Comparison of ENCODE assay signal across 13 mouse cellular contexts in genomic region chr14:121931594-121931993, GRCm38 (mm10). TPM values are rescaled to one million over a fixed set of nuclear protein-coding genes. Genes with fewer than 3 reads are reported as not detected.
DNase-seq lines count a peak whose midpoint lies in the region; ATAC-seq and TF ChIP-seq lines count a peak whose summit lies in the region.
"Had no signal": no experiment of that assay in that cellular context is flagged by ENCODE, and none has a peak within 500 bp of the region (broad histone marks: within the 10 kb centered on the region; RNA-seq: fewer than 3 reads in every experiment).

No protein-coding gene starts in this region.

- no peak overlapping the region for H3K4me2 ChIP-seq in hindbrain, postnatal 0 days (ENCODE audit: low read depth, low read length)
- H3K4me2 ChIP-seq: liver, embryonic 12.5 days had no signal

- DNase-seq in hindbrain, embryonic 10.5 days (ENCODE audit: low spot score): no peak
- DNase-seq in hindbrain, postnatal 0 days (ENCODE audit: low spot score): no peak
- peak in 1 of 2 experiments; percentile 67 for DNase-seq in spleen, adult 2 months (ENCODE audit: low read depth in 1 of 2, low spot score in 2 of 2)
- DNase-seq in spleen, postnatal 14 days (ENCODE audit: low spot score in 2 of 2): no peak
- peak; percentile 36 for DNase-seq in R1 (ENCODE audit: low read depth, low spot score)
- DNase-seq in splenic B cell, adult 2 months (ENCODE audit: low read depth, low spot score): peak; percentile 88
- no peak for DNase-seq in left cerebral cortex, adult 9 months (ENCODE audit: low spot score in 2 of 2)
- DNase-seq in cerebellum, postnatal 14 days: no peak
- DNase-seq: cerebellum, adult 11 months; lung, postnatal 14 days had no signal

- TF ChIP-seq POLR2A in spleen, adult 2 months (IDR thresholded peaks at IDR 0.05; ENCODE audit: low read depth, low read length): no peak

- no peaks in the 10 kb centered on the region for H3K27me3 ChIP-seq in hindbrain, embryonic 10.5 days (ENCODE audit: insufficient read depth, poor library complexity, severe bottlenecking)
- no peaks in the 10 kb centered on the region for H3K27me3 ChIP-seq in hindbrain, postnatal 0 days (ENCODE audit: insufficient read depth, low read length)
- no peaks in the 10 kb centered on the region for H3K27me3 ChIP-seq in spleen, adult 2 months (ENCODE audit: control insufficient read depth, insufficient read depth, low read length)
- H3K27me3 ChIP-seq in splenic B cell, adult 2 months (ENCODE audit: control insufficient read depth, insufficient read depth, low read length, poor library complexity, severe bottlenecking): no peaks in the 10 kb centered on the region
- H3K27me3 ChIP-seq: liver, embryonic 12.5 days had no signal

- no peak for TF ChIP-seq CTCF in hindbrain, postnatal 0 days (IDR thresholded peaks at IDR 0.05; ENCODE audit: low read depth)
- TF ChIP-seq CTCF in spleen, adult 2 months (IDR thresholded peaks at IDR 0.05; ENCODE audit: extremely low read depth, insufficient read depth, insufficient read length, insufficient replicate concordance): no peak

- H3K9ac ChIP-seq in hindbrain, postnatal 0 days (replicated peaks; ENCODE audit: low read length): no peak overlapping the region
- H3K9ac ChIP-seq: liver, embryonic 12.5 days had no signal

- no peak for ATAC-seq in hindbrain, postnatal 0 days
- ATAC-seq: liver, embryonic 12.5 days had no signal

- H3K36me3 ChIP-seq in hindbrain, embryonic 10.5 days: peaks cover 27% of the 10 kb centered on the region
- H3K36me3 ChIP-seq in hindbrain, postnatal 0 days (ENCODE audit: insufficient read depth, low read length): 0 out of 2 replicates have a peak, but pooled peaks cover 4% of the 10 kb centered on the region
- peaks cover 2% of the 10 kb centered on the region; the same call in 1 of the 2 replicates for H3K36me3 ChIP-seq in spleen, adult 2 months (ENCODE audit: control insufficient read depth, insufficient read depth, low read length)
- peaks cover 5% of the 10 kb centered on the region; the same call in 1 of the 2 replicates for H3K36me3 ChIP-seq in splenic B cell, adult 2 months (ENCODE audit: control insufficient read depth, insufficient read depth, low read length, poor library complexity, severe bottlenecking)

- 95% methylated on average over 3 of the region's 3 CpGs for WGBS in hindbrain, embryonic 10.5 days
- WGBS in hindbrain, postnatal 0 days: 94% methylated on average over 3 of the region's 3 CpGs
- WGBS in spleen, adult 2 months: 72% methylated on average over 3 of the region's 3 CpGs

- H3K4me3 ChIP-seq in hindbrain, embryonic 10.5 days: no peak overlapping the region
- no peak overlapping the region for H3K4me3 ChIP-seq in hindbrain, postnatal 0 days (ENCODE audit: low read length)
- H3K4me3 ChIP-seq in spleen, adult 2 months (ENCODE audit: extremely low read depth, insufficient read depth, insufficient read length): no peak overlapping the region
- H3K4me3 ChIP-seq: layer of hippocampus, adult 2 months; liver, embryonic 12.5 days had no signal

- H3K27ac ChIP-seq in hindbrain, embryonic 10.5 days: peak overlapping the region; percentile 16; the same call in 1 of the 2 replicates
- H3K27ac ChIP-seq in hindbrain, postnatal 0 days: no peak overlapping the region
- H3K27ac ChIP-seq in spleen, adult 2 months (ENCODE audit: insufficient read depth, low read length): peak overlapping the region; percentile 84
- H3K27ac ChIP-seq: layer of hippocampus, adult 2 months; liver, embryonic 12.5 days had no signal

- peaks cover 9% of the 10 kb centered on the region; the same call in 1 of the 2 replicates for H3K4me1 ChIP-seq in hindbrain, embryonic 10.5 days (replicated peaks)
- H3K4me1 ChIP-seq in hindbrain, postnatal 0 days (ENCODE audit: insufficient read depth, low read length): no peaks in the 10 kb centered on the region
- peaks cover 37% of the 10 kb centered on the region for H3K4me1 ChIP-seq in spleen, adult 2 months (ENCODE audit: control insufficient read depth, insufficient read depth, insufficient read length)

- H3K9me3 ChIP-seq in hindbrain, embryonic 10.5 days: peaks cover 5% of the 10 kb centered on the region
- H3K9me3 ChIP-seq in hindbrain, postnatal 0 days (ENCODE audit: low read length): peaks cover 5% of the 10 kb centered on the region; the same call in 1 of the 2 replicates

RNA-seq across cellular contexts. Expression of gene Gpr18, which starts 16.0 kb away (rescaled TPM):
- 0.20 and 0.21 TPM in 2 replicates for polyA plus RNA-seq in hindbrain, embryonic 10.5 days (2016; fragmentation: Nextera tagmentation; extraction: Ambion mirVana)
- not detected in 2 replicates for total RNA-seq in hindbrain, postnatal 0 days (2014; rRNA removed)
- not detected in 2 replicates for polyA plus RNA-seq in hindbrain, postnatal 0 days (2015; fragmentation: Nextera tagmentation; extraction: Ambion mirVana)
- polyA plus RNA-seq in spleen, adult 2 months (2012; rRNA removed): 91.9 and 111 TPM in 2 replicates
- total RNA-seq: layer of hippocampus, adult 2 months; left cerebral cortex, postnatal 36 days had no signal
- polyA plus RNA-seq: liver, embryonic 12.5 days had no signal

RNA-seq across cellular contexts. Expression of gene Gpr183, which starts 33.4 kb away (rescaled TPM):
- 2.0 and 2.4 TPM in 2 replicates for polyA plus RNA-seq in hindbrain, embryonic 10.5 days (2016; fragmentation: Nextera tagmentation; extraction: Ambion mirVana)
- total RNA-seq in hindbrain, postnatal 0 days (2014; rRNA removed): 1.3 and 1.5 TPM in 2 replicates
- 0.56 and 0.58 TPM in 2 replicates for polyA plus RNA-seq in hindbrain, postnatal 0 days (2015; fragmentation: Nextera tagmentation; extraction: Ambion mirVana)
- 19.3 and 21.5 TPM in 2 replicates for polyA plus RNA-seq in spleen, adult 2 months (2012; rRNA removed)

RNA-seq across cellular contexts. Expression of gene Ubac2, which starts 53.2 kb away (rescaled TPM):
- 69.4 and 70.9 TPM in 2 replicates for polyA plus RNA-seq in hindbrain, embryonic 10.5 days (2016; fragmentation: Nextera tagmentation; extraction: Ambion mirVana)
- 42.9 and 45.6 TPM in 2 replicates for total RNA-seq in hindbrain, postnatal 0 days (2014; rRNA removed)
- 55.4 and 55.8 TPM in 2 replicates for polyA plus RNA-seq in hindbrain, postnatal 0 days (2015; fragmentation: Nextera tagmentation; extraction: Ambion mirVana)
- polyA plus RNA-seq in spleen, adult 2 months (2012; rRNA removed): 45.3 and 61.2 TPM in 2 replicates

Comparison
In these comparisons a context has a peak if more than half of its experiments do, and no peak if none do; other contexts are left out.
1. DNase-seq: peak in R1 (single experiment) and splenic B cell, adult 2 months (single experiment); none in hindbrain, embryonic 10.5 days (single experiment), hindbrain, postnatal 0 days (single experiment), spleen, postnatal 14 days (0 of 2), left cerebral cortex, adult 9 months (0 of 2) and cerebellum, postnatal 14 days (0 of 2).
2. RNA of gene Gpr18, which starts 16.0 kb away (polyA plus RNA-seq): 91.9 to 111 TPM in spleen, adult 2 months; 0.20 to 0.21 TPM in hindbrain, embryonic 10.5 days and not detected in hindbrain, postnatal 0 days; every median in the first group is over 10 times any median in the second.